Mouse (Mus musculus) kidney, adult 11 months (tissue): ENCODE data around the gene L2hgdh.
A peak's percentile ranks its signal among the peaks of the same experiment; 100 is the strongest.

Source experiments
- DNase-seq: peaks from one replicate; pipeline ENCODE4 v3.0.0; 2022

The L2hgdh gene

DNA sequence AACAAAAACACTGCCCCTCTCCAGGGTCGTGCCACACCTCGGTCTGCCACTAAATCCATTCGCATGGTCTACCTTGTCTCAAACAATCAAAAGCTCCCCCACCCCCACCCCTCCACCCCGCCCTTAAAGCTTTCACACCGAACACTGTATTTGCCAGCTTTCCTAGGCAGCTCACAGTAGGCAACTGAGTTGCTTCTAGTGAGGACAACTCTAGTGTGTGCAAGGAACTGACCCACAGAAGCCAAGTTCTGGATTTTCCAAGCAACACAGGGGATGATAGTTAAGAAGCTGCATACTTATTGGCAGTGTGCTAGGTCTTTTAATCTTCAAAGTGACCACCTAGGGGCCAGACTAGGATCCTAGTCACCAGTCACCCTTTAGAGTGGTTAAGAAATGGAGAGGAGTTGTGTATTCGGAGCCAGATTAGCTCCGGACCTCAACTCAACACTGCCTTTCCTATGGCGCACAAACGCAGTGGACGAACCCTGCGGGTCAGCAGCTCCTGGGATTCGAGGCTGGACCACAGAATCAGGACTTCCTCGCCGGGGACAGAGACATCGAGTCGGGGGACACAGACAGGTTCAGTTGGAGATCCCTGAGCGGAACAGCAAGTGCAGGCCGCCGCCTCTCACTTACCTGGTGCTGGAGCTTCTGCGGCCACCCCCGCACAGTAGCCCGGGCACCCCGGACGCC lies 509 bp downstream of the L2hgdh start:
- DNase-seq = no peak

DNA sequence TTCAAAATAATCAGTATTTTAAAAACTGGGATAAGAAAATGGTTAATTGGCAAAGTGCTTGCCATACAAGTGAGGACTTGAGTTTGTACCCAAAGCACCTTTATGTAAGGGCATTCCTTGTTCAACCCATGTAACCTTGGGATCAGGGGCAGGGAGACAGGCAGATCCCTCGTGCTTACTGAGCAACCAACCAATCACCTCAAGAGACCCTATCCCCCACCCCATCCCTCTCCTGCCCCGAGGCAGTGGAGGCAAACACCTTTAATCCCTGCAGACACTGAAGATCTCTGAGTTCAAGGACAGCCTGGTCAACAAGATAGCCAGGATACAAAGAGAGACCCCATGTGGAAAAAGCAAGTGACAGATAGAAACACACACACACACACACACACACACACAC lies 1.3 kb downstream of the L2hgdh start:
- peak; percentile 39 for DNase-seq

DNA sequence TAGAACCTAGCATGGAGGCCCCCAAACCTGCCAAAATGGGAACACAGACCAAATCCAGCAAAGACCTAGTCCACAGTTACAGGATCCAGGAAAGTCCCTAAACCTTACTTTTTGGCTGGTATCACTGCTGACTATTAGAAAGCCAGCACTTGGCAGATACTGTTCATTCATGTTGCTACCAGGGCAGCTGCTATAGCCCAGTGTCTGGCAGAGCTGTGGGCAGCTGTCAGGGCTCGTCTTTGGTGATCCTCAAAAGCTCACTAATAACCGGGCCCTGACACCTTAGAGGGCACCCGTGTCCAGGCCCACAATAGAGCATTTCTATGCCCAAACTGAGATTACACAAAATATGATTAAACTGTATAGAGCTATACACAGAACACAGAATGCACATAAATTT lies 1.8 kb downstream of the L2hgdh start:
- DNase-seq = no peak

- DNase-seq = no peak
These were observed 11.0 kb downstream of the L2hgdh start for GRCm38 (mm10) chr12:69713628-69714027.

DNA sequence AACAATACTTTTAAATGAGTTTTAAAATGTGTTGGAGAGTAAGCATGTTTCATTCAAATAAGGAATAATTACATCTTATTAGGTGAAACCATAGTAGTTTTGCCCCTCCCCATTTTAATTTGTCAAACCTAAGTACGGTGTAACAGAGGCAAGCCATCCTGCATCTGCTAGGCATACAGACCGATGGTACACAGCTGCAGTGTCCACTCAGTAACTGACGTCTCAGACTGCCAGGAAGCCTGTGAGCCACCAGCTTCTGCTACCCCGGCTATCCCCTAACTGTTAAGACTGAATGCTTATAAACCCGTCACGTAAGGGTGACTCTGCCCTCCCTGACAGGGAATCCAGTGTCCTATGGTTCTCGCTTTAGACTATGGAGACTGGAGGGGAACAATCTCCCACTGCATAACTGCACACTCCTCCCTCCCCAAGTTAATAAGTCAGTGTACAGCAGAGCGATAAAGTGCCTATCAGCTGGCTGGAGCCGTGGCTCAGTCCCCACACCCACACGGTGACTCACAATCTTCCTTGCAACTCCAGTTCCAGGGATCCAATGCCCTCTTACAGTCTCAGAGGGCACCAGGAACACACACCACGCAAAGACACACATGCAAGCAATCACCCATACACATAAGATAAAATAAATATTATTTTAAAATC lies 19.7 kb downstream of the L2hgdh start:
- no peak for DNase-seq

- no peak for DNase-seq
These were observed 26.3 kb downstream of the L2hgdh start for GRCm38 (mm10) chr12:69698352-69698751.

DNA sequence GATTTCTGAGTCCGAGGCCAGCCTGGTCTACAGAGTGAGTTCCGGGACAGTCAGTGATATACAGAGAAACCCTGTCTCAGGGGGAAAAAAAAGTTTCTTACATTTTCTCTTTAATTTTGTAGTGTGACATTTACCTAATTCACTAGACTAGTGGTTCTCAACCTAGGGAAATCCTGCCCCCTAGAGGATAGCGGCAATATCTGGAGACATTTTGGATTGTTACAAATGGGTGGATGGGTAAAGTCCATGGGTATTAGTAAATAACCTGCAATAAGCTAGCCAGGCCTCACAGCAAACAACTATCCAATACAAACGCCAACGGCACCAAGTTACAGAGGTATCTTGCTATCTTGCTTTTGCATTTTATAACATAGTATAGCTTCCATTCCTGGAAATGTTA lies 27.9 kb downstream of the L2hgdh start:
- peak; percentile 46 for DNase-seq

DNA sequence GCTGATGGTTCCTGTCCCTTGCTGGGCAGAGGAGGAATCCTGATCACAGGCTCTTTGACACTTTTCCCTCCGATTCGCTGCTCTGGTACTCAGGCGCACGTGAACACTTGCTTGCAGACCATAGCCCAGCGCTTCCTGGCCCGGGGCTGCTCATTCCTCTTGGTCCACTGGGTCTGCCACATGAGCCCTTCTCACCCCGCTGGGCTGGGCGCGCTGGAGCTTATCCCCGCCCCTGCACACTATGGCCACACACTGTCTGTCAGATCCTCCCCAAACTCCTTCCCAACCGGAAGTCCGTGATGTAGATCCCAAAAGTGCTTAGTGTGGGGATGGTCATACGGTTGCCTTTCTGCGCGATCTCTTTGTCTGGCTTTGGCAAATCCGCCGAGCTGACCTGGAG lies 31.2 kb downstream of the L2hgdh start:
- no peak for DNase-seq

DNA sequence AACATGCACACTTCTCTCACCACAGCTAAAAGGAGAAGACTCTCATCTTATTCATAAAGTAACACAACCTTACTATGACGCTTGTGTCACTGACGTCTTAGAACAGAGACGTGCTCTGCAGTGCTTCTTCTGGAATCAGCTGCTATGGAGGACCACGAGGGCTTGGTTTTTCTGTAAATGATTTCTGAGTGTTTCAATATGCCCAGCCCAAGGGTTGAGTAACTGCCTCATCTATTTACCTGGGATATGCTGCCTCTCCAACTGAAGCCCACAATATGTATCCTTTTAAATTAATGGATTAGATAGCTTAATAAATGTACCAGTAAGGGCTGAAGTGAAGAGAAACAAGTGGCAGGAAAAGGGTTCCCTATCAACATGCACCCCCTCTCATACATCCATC lies 34.0 kb downstream of the L2hgdh start:
- no peak for DNase-seq

GRCm38 (mm10) chr12:69689094-69689493 lies 35.6 kb downstream of the L2hgdh start:
- no peak for DNase-seq

DNA sequence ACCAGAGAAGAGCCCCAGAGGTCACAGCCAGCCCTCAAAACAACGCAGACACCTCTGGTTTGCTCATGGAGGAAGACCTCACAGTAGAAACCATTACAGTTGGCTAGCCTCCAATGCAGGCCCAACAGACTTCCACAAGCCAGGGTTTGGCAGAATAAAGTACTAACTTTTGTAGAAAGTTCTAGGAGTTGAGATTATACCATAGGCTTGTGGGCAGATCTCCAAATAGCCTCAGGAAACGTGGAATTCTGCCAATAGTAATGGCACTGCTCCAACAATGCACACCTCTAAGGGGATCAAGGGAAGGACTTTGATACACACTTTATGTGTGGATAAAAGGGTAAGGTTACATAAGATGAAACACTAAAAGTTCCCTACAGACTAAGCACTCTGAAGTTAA lies 36.3 kb downstream of the L2hgdh start:
- DNase-seq = peak; percentile 55

GRCm38 (mm10) chr12:69683537-69683936 lies 41.1 kb downstream of the L2hgdh start:
- DNase-seq = peak; percentile 91

DNA sequence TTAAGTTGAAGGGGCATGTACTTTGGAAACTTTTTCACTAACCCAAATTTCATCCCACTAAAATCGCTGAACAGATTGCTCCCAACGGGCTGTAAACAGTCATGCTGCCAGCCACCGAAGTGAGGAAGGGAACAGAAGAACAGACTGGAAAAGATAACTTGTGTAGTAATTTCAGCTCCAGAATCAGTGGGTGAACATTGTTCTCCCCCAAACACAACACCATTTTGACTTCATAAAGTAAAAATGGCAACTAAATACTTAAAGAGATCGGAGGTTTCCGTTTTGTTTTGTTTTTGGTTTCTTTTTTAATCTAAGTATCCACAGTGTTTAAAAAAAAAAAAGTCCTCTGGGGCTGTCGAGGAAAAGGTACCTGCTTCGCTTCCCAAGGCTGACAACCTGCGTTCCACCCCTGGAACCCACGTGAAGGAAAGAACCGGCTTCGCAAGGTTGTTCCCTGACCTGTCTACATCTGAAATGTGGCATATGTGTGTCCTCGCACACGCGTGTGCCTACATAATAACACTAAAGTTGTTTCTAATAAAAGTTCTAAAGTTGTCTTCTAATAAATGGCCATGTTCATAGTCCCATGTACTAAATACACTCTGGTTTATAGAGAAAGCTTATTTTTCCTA lies 41.8 kb downstream of the L2hgdh start:
- DNase-seq = no peak

DNA sequence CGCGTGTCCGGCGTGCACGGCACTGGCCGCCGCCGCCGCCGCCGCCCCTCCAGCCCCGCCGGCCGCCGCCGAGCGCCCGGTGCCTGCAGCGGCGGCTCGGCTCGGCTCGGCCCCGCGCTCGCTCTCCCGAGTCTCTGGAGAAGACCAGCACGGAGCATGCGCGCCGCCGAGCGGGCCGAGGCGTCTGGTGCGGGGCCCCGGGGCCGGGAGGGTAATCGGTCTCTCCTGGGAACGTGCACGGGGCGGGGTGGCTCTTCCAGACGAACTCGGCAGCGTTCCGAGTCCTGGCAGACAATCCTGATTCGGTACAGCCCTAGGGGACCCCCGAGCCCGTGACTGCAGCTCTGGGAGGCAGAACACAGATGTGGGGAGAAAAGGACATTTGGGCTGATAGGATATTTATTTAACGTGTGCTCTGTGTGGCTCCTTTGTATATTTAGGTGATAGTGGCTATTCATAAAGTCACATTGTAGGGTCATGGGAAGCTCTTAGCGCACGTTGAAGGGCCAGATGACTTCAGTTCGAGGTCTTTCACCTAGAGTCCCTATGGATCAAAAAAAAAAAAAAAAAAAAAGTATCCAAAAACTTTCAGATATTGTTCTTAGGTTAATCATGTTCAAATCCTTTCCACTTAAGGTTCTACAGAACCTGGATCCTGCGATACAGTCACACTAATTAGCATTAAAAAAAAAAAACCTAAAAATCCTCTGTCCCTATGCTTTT lies 42.4 kb downstream of the L2hgdh start:
- peak; percentile 84 for DNase-seq

GRCm38 (mm10) chr12:69681566-69682061 lies 43.1 kb downstream of the L2hgdh start, which contains the start of gene Sos2:
TSS of gene Sos2 (minus strand) at chr12:69681852.
- peak; percentile 52 for DNase-seq

- DNase-seq = peak; percentile 33
These were observed 43.8 kb downstream of the L2hgdh start for GRCm38 (mm10) chr12:69680635-69681565.

- DNase-seq = no peak
These were observed 48.5 kb downstream of the L2hgdh start for GRCm38 (mm10) chr12:69676157-69676556.

DNA sequence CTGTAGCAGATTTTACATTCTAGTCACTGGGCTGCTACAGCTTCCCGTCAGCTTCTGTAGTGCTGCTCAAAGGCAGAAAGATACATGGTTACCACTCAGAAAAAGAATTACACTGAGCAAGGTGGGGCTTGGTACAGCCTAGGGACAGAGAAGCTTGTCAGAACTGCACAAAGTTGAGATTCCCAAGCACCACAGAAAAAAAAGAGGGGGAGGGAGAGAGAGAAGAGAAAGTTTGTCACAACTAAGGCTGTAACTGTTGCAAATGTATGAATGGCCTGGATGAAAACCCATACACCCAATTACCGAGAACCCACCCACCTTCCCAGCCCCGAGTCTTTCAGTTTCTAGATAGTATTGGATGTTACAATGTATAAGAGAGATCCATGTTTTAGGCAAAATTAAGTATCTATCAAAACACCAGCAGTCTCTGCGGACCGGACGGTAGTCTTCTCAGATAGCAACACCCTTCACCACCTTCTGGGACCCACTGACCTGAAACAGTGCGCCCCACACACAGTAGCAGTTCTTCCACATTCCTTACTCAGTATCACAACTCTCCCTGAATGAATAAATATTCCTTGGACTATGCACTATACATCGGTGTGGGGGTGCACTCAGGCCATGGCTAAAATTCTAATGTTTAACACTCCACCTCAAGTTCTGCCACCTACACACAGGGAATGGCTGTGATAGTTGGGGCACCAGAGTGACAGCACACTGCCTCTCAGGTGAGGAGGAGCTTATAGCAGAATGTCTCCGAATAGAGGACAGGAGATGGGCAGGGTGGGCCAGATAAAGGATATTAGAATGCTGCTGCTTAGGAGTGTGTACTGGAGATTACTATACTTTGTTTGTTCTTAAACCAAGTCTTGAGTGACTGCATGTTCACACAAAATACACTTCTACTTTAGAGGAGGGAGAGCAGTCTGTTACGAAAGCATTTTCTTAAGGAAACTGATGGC lies 49.8 kb downstream of the L2hgdh start:
- DNase-seq = no peak

DNA sequence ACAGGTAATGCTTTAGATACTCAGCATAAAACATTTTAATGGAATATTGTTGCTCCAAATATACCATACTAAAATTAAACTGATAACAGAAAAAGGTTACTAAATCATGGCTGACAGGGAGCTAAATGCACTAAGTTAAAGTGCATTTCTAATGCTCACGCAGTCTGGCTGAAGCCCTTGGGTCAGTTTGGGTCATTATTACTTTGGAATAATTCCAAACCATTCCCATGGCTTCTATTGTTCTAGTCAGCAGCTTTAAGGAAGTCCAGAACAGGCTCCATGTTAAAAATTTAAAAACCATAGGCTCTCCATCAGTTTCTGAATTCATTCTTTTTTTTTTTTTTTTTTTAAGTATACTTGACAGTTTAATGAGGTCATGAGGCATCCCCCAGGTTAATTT lies 50.5 kb downstream of the L2hgdh start:
- DNase-seq = no peak

DNA sequence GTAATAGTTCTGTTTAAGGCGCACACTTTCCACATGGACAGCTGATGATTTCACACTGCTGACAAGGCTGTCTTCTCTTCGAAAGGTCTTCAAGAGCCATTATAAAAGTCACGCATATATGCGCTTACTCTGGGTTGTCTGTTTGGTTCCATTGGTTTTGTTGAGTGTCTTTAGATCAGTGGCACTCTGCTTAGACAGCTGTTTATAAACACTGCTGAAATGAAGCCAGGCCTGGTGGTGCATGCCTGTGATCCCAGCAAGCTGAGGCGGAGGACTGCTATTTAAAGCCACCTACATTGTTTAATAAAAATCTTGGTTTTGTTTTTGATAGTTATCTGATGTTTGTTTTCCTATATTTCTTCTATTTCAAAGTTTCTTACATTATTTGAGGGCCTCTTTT lies 58.0 kb downstream of the L2hgdh start:
- DNase-seq = no peak

DNA sequence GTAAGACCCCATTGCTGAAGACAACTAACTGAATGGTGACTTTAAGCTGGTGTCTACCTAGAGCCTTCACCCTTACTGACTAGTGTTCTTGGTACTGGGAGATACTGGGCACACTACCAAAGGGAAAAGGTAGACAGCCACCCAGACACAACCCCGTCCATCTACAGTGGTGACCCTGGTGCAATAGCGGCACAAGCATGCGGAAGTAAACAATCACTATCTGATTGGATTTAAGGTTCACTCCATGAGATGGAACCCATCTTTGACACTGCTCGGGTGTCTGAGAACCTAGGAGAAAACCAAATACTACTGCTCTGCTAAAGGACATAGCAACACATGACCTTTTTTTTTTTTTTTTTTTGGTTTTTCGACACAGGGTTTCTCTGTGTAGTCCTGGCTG lies 63.0 kb downstream of the L2hgdh start:
- no peak for DNase-seq
